Mouse (Mus musculus) stomach, postnatal 0 days (tissue): ENCODE results near the gene Rptor.

ENCODE experiments used
- CTCF ChIP-seq: IDR thresholded peaks from 2 replicates; pipeline ENCODE4 v1.5.1; 2016; ENCODE audit warnings: antibody characterized with exemption, low read depth, mild to moderate bottlenecking, moderate library complexity
- EP300 ChIP-seq: optimal IDR thresholded peaks from 2 replicates; pipeline ENCODE3; 2016; ENCODE audit warnings: antibody characterized with exemption

- TF ChIP-seq CTCF: no peak
- no peak for TF ChIP-seq EP300
Observed at GRCm38 (mm10) chr11:119833877-119834804, 231.4 kb downstream of the Rptor start.
